Mouse (Mus musculus): Measurements from ENCODE around the gene Ahnak2.

The Ahnak2 gene

GRCm38 (mm10) chr12:112730808-112731207 is 71.6 kb downstream of the Ahnak2 start:
- no peak for DNase-seq

DNA sequence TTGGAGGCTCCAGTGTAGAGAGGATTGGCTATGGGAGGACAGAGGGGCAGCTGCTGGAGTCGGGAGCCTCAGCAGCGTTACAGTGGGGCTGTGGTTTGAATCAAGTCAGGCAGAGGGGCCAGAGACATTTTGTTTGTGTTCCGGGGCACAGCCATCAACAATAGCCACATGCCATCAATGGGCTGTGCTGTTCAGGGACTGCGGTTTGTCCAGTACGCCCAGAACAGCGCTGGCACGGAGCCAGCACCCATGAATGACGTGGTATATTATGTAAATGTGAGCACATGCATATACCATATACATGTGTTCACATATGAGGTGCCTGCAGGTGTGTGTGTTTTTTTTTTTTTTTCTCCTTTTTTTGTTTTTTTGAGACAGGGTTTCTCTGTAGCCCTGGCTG is 74.7 kb downstream of the Ahnak2 start:
- DNase-seq = peak; percentile 38

- DNase-seq = peak; percentile 79
Measured at GRCm38 (mm10) chr12:112724077-112724805, 78.2 kb downstream of the Ahnak2 start.

- peak; percentile 56 for DNase-seq
Measured at GRCm38 (mm10) chr12:112723445-112723844, 79.0 kb downstream of the Ahnak2 start.

GRCm38 (mm10) chr12:112723028-112723330 is 79.5 kb downstream of the Ahnak2 start:
- peak; percentile 72 for DNase-seq

GRCm38 (mm10) chr12:112722240-112723027 is 80.0 kb downstream of the Ahnak2 start:
- DNase-seq = peak; percentile 86
